13 mouse cellular contexts compared by ENCODE assay signal in genomic region chr1:97864135-97864534, GRCm38 (mm10).
"Had no signal": no experiment of that assay in that cellular context is flagged by ENCODE, and none has a peak within 500 bp of the region (broad histone marks: within the 10 kb centered on the region; RNA-seq: fewer than 3 reads in every experiment).

No protein-coding gene starts in this region.

- H3K4me3 ChIP-seq: limb, embryonic 15.5 days; liver, embryonic 12.5 days; megakaryocyte, embryonic 14.5 days; neural tube, embryonic 13.5 days had no signal

- H3K27ac ChIP-seq: limb, embryonic 15.5 days; liver, embryonic 12.5 days; macrophage; neural tube, embryonic 13.5 days had no signal

- DNase-seq: kidney, postnatal 10 days; lung, embryonic 14.5 days; lung, postnatal 10 days; retina, postnatal 1 day; right cerebral cortex, postnatal 4 days; spleen, adult 18-20 months; thymus, adult 18-20 months; thymus, postnatal 14 days had no signal

- ATAC-seq: liver, embryonic 12.5 days had no signal
